Mouse (Mus musculus): ENCODE results near the gene Cnpy1. TPM values are rescaled to one million over a fixed set of nuclear protein-coding genes. Genes with fewer than 3 reads are reported as not detected.

Cnpy1 gene
- polyA plus RNA-seq, 1 experiment from 2014 or later: 0.39 TPM

GRCm38 (mm10) chr5:28262070-28262469 is 16.5 kb upstream of the Cnpy1 start:
- ATAC-seq (ENCODE audit: insufficient read depth, low FRiP score, low read depth): peak; percentile 47; the same call in 1 of the 2 replicates
- 79% methylated on average over 5 of the region's 5 CpGs for WGBS
- no peak overlapping the region for H3K9ac ChIP-seq

GRCm38 (mm10) chr5:28259939-28260338 is 14.3 kb upstream of the Cnpy1 start:
- Histone ChIP-seq H3K27me3 (replicated peaks) (no peaks in the 10 kb centered on the region), H3K4me3 (replicated peaks) (no peak overlapping the region), H3K4me1 (no peaks in the 10 kb centered on the region), H3K4me2 (no peak overlapping the region), H3K9me3 (no peaks in the 10 kb centered on the region), H3K9ac (no peak overlapping the region), H3K27ac (no peak overlapping the region), H3K36me3 (no peaks in the 10 kb centered on the region)
- no peak for ATAC-seq (ENCODE audit: insufficient read depth, low FRiP score, low read depth)
- 81% methylated on average over 1 of the region's 1 CpGs for WGBS

More at GRCm38 (mm10) chr5:28262070-28262469, 16.5 kb upstream of the Cnpy1 start:
- Histone ChIP-seq H3K27me3 (replicated peaks) (no peaks in the 10 kb centered on the region), H3K27ac (no peak overlapping the region), H3K9me3 (no peaks in the 10 kb centered on the region), H3K4me1 (no peaks in the 10 kb centered on the region), H3K4me3 (replicated peaks) (no peak overlapping the region), H3K4me2 (no peak overlapping the region), H3K36me3 (no peaks in the 10 kb centered on the region)

- H3K9me3 ChIP-seq: no peaks in the 10 kb centered on the region
- WGBS: 25% methylated on average over 1 of the region's 1 CpGs
- H3K27me3 ChIP-seq (replicated peaks): no peaks in the 10 kb centered on the region
- H3K4me2 ChIP-seq: no peak overlapping the region
- H3K9ac ChIP-seq: no peak overlapping the region
- H3K36me3 ChIP-seq: no peaks in the 10 kb centered on the region
- H3K4me1 ChIP-seq: no peaks in the 10 kb centered on the region
- ATAC-seq (ENCODE audit: insufficient read depth, low FRiP score, low read depth): no peak
- H3K27ac ChIP-seq: no peak overlapping the region
- H3K4me3 ChIP-seq (replicated peaks): no peak overlapping the region
These were observed 13.8 kb upstream of the Cnpy1 start for GRCm38 (mm10) chr5:28259385-28259784.

DNA sequence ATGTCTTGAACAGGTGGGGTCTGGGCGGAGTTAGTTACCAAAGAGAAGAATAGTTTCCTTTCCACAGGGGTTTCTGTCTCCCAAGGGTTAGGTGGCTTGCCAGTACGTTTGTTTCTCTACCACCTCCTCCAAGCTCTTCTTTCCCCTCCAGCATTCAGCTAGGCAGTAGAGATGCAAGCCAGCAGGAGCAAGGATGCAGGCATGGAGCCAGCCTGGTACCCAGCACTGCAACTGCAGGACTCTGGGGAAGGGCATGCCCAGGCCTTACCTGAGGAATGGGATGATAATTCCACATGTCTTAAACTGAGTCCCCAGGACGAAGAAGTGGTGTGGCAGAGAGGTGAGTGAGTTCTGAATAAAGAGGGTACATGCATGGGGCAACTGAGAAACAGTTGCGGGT is 12.2 kb upstream of the Cnpy1 start:
- Histone ChIP-seq H3K4me2 (no peak overlapping the region), H3K9me3 (no peaks in the 10 kb centered on the region), H3K9ac (no peak overlapping the region), H3K4me1 (no peaks in the 10 kb centered on the region), H3K36me3 (no peaks in the 10 kb centered on the region), H3K4me3 (replicated peaks) (no peak overlapping the region), H3K27me3 (replicated peaks) (no peaks in the 10 kb centered on the region), H3K27ac (no peak overlapping the region)
- WGBS: 65% methylated on average over 4 of the region's 4 CpGs
- ATAC-seq (ENCODE audit: insufficient read depth, low FRiP score, low read depth): no peak

DNA sequence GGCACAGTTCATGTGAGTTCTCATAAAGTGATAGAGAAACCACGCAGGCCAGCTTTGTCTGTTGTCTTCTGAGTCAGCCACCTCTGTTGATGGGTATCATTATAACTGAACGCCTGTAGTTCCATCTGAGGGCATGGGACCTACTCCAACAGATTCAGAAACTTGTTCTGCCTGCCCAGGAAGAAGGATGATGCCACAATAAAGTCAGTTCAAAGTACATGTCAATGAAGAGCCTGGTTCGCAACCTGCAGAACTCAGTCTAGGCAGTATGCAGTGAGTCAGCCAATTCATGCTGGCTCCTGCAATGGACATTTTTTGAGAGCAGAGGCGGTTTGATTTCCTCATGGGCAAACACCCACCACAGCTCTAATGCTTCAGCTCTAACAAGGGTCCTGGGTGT is 7.4 kb upstream of the Cnpy1 start:
- 78% methylated on average over 4 of the region's 4 CpGs for WGBS
- Histone ChIP-seq H3K36me3 (no peaks in the 10 kb centered on the region), H3K9ac (no peak overlapping the region), H3K4me3 (replicated peaks) (no peak overlapping the region), H3K27me3 (replicated peaks) (no peaks in the 10 kb centered on the region), H3K27ac (no peak overlapping the region), H3K9me3 (no peaks in the 10 kb centered on the region), H3K4me1 (no peaks in the 10 kb centered on the region), H3K4me2 (no peak overlapping the region)
- no peak for ATAC-seq (ENCODE audit: insufficient read depth, low FRiP score, low read depth)

DNA sequence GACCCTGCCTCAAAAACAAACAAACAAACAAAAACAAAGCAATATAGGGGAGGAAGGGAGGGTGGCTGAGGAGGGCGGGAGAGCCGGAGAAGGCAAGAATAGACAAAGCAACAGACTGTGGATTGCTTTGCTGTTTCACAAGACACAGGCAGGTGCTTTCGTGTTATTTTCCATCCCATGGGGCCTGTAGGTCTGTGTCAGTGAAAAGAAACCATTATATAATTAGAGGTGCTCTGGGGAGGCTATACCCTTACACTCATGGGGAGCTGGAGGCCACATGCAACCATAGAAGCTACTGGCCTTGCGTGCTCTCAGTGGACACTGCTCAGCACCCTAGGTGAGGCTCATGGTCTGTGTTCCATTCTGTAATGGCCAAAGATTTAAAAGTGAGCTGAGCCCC is 6.7 kb upstream of the Cnpy1 start:
- no peak for ATAC-seq (ENCODE audit: insufficient read depth, low FRiP score, low read depth)
- WGBS: 83% methylated on average over 4 of the region's 4 CpGs
- no peaks in the 10 kb centered on the region for H3K4me1 ChIP-seq
- H3K9me3 ChIP-seq: no peaks in the 10 kb centered on the region
- no peak overlapping the region for H3K27ac ChIP-seq
- H3K27me3 ChIP-seq (replicated peaks): no peaks in the 10 kb centered on the region
- H3K4me2 ChIP-seq: no peak overlapping the region
- no peak overlapping the region for H3K9ac ChIP-seq
- no peaks in the 10 kb centered on the region for H3K36me3 ChIP-seq
- no peak overlapping the region for H3K4me3 ChIP-seq (replicated peaks)

- 56% methylated on average over 4 of the region's 4 CpGs for WGBS
- Histone ChIP-seq H3K4me3 (replicated peaks) (no peak overlapping the region), H3K4me1 (no peaks in the 10 kb centered on the region), H3K9me3 (no peaks in the 10 kb centered on the region), H3K4me2 (no peak overlapping the region), H3K9ac (no peak overlapping the region), H3K27me3 (replicated peaks) (no peaks in the 10 kb centered on the region), H3K36me3 (no peaks in the 10 kb centered on the region), H3K27ac (no peak overlapping the region)
- no peak for ATAC-seq (ENCODE audit: insufficient read depth, low FRiP score, low read depth)
These were observed 5.7 kb upstream of the Cnpy1 start for GRCm38 (mm10) chr5:28251211-28251764.

DNA sequence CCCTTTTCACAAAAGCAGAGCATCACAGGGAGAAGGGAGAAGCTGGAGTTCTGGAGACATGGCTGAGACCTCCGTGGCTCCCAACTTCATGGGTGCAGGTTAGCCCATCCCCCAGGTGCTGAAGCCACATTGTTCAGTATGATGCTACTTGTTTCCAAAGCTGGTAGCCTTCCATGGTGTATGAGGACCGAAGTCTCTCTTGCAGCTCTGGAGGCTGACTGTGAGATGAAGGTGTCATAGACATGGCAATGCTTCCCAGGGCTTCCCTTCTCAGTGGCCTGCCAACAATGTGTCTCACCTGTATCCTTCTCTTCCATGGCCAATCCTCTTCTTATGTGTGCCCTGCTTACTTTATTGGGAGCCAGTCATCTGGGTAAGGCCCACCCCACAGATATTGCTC is 4.9 kb upstream of the Cnpy1 start:
- Histone ChIP-seq H3K36me3 (no peaks in the 10 kb centered on the region), H3K4me1 (no peaks in the 10 kb centered on the region), H3K27me3 (replicated peaks) (no peaks in the 10 kb centered on the region), H3K4me2 (no peak overlapping the region), H3K9me3 (no peaks in the 10 kb centered on the region), H3K4me3 (replicated peaks) (no peak overlapping the region), H3K9ac (no peak overlapping the region), H3K27ac (no peak overlapping the region)
- ATAC-seq (ENCODE audit: insufficient read depth, low FRiP score, low read depth): no peak
- 81% methylated on average over 2 of the region's 2 CpGs for WGBS

DNA sequence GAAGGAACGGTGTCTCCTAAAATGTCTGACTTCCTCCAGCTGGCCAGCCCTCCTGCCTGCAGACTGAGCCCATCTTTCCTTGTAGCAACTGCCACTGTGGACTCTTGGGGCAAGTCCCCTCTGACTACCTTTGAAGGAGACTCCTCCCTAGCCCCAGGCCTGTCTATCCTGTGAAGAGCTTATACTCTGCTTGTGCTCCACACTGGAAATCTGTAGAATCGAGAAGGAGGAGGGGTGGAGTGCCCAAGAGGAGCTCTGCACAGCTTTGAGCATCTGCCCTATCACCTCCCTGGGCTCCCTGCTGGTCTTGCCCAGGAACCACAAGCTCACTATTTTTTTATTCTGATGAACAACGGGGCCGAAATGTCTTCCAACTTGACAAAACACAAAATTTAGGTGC is 485 bp downstream of the Cnpy1 start:
- no peak overlapping the region for H3K4me2 ChIP-seq
- 59% methylated on average over 4 of the region's 4 CpGs for WGBS

GRCm38 (mm10) chr5:28243501-28244177 is 2.0 kb downstream of the Cnpy1 start:
- WGBS: 71% methylated on average over 8 of the region's 8 CpGs
- H3K4me2 ChIP-seq: no peak overlapping the region
- no peaks in the 10 kb centered on the region for H3K4me1 ChIP-seq
- H3K36me3 ChIP-seq: no peaks in the 10 kb centered on the region
- H3K27me3 ChIP-seq (replicated peaks): no peaks in the 10 kb centered on the region
- no peak overlapping the region for H3K27ac ChIP-seq
- H3K4me3 ChIP-seq (replicated peaks): no peak overlapping the region
- H3K9me3 ChIP-seq: no peaks in the 10 kb centered on the region
- H3K9ac ChIP-seq: no peak overlapping the region
- ATAC-seq (ENCODE audit: insufficient read depth, low FRiP score, low read depth): no peak

More for the DNA sequence above, 485 bp downstream of the Cnpy1 start:
- Histone ChIP-seq H3K27ac (no peak overlapping the region), H3K4me1 (no peaks in the 10 kb centered on the region), H3K4me3 (replicated peaks) (no peak overlapping the region), H3K9ac (no peak overlapping the region), H3K27me3 (replicated peaks) (no peaks in the 10 kb centered on the region), H3K36me3 (no peaks in the 10 kb centered on the region), H3K9me3 (no peaks in the 10 kb centered on the region)
- ATAC-seq (ENCODE audit: insufficient read depth, low FRiP score, low read depth): no peak

GRCm38 (mm10) chr5:28241423-28241822 is 4.2 kb downstream of the Cnpy1 start:
- Histone ChIP-seq H3K9ac (no peak overlapping the region), H3K27me3 (replicated peaks) (no peaks in the 10 kb centered on the region), H3K27ac (no peak overlapping the region), H3K9me3 (no peaks in the 10 kb centered on the region), H3K36me3 (no peaks in the 10 kb centered on the region), H3K4me1 (no peaks in the 10 kb centered on the region), H3K4me2 (no peak overlapping the region), H3K4me3 (replicated peaks) (no peak overlapping the region)
- no peak for ATAC-seq (ENCODE audit: insufficient read depth, low FRiP score, low read depth)
- WGBS: 76% methylated on average over 4 of the region's 4 CpGs

- Histone ChIP-seq H3K4me3 (replicated peaks) (no peak overlapping the region), H3K4me2 (no peak overlapping the region), H3K27me3 (replicated peaks) (no peaks in the 10 kb centered on the region), H3K36me3 (no peaks in the 10 kb centered on the region), H3K4me1 (no peaks in the 10 kb centered on the region), H3K9me3 (no peaks in the 10 kb centered on the region), H3K27ac (no peak overlapping the region), H3K9ac (no peak overlapping the region)
- 83% methylated on average over 5 of the region's 5 CpGs for WGBS
- ATAC-seq (ENCODE audit: insufficient read depth, low FRiP score, low read depth): no peak
These were observed 5.8 kb downstream of the Cnpy1 start for GRCm38 (mm10) chr5:28239829-28240228.

DNA sequence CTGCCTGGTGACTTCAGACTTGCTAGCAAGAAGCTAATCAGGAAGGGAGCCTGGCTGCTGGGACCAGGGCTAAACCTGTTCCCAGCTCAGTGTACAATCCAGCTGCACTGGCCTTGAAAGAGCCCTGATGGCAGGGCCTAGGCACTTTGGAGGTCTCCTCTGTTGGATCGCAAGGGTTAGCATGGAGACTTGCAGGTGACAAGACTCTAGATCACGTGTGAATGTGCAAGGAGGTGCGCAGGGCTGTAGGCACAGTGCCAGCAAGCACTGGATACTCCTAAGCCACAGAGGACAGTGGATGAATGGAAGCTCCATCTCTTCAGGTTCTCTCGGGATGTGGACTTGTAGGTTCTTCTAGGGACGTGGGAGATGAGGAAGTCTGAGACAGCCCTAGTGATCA is 6.7 kb downstream of the Cnpy1 start:
- Histone ChIP-seq H3K4me2 (no peak overlapping the region), H3K9ac (no peak overlapping the region), H3K27ac (no peak overlapping the region), H3K4me3 (replicated peaks) (no peak overlapping the region), H3K36me3 (no peaks in the 10 kb centered on the region), H3K4me1 (no peaks in the 10 kb centered on the region), H3K27me3 (replicated peaks) (no peaks in the 10 kb centered on the region), H3K9me3 (no peaks in the 10 kb centered on the region)
- WGBS: 71% methylated on average over 5 of the region's 5 CpGs
- ATAC-seq (ENCODE audit: insufficient read depth, low FRiP score, low read depth): no peak
